Mouse (Mus musculus): ENCODE data around the gene Dyrk1a. TPM values are rescaled to one million over a fixed set of nuclear protein-coding genes. Genes with fewer than 3 reads are reported as not detected.

Gene Dyrk1a
- 10 to 100 TPM; 77.3 to 79.2 TPM for total RNA-seq (2023)

DNA sequence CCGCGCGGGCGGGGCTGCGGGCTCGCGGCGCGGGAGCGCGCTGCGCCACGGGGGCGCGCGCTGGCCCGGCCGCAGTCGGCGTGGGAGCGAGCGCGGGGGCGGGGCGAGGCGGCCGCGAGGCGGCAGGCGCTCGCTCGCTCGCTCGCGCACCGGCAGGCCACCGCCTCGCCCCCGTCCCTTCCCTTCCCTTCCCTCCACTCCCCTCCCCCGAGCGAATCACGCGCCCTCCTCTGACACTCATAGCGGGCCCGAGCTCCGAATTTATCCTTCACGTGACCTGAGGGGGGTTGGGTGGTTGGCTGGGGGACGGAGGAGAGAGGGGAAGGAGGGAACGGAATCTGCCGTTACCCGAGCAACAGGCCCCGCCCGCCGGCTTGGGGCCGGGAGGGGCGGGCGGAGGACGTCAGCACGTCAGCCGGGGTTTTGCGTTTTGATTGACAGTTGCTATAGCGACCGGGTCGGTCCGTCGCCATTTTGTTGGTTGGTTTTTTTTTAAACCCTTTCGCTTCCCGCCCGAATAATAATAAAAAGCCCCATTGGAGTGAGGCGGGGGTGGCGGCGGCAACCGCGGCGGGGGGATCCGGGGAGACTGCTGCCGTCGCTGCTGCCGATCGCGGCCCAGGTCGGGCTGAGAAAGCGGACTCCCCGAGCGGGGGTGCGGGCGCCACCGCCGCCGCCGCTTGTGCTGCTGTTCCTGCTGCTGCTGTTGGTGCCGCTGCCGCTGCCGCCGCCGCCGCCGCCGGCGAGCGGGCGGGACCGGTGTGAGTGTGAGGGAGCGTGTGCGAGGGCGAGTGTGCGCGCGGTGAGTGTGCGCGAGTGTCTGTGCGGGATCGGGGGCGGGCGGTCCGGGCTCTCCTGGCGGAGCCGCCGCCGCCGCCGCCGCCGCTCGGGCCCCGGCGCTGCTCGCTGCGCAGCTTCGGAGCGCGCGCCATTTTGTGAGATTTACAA lies at the start of gene Dyrk1a:
Gene Dyrk1a (plus strand): TSS at position 782 of the 948 bp plus-strand sequence.

DNA sequence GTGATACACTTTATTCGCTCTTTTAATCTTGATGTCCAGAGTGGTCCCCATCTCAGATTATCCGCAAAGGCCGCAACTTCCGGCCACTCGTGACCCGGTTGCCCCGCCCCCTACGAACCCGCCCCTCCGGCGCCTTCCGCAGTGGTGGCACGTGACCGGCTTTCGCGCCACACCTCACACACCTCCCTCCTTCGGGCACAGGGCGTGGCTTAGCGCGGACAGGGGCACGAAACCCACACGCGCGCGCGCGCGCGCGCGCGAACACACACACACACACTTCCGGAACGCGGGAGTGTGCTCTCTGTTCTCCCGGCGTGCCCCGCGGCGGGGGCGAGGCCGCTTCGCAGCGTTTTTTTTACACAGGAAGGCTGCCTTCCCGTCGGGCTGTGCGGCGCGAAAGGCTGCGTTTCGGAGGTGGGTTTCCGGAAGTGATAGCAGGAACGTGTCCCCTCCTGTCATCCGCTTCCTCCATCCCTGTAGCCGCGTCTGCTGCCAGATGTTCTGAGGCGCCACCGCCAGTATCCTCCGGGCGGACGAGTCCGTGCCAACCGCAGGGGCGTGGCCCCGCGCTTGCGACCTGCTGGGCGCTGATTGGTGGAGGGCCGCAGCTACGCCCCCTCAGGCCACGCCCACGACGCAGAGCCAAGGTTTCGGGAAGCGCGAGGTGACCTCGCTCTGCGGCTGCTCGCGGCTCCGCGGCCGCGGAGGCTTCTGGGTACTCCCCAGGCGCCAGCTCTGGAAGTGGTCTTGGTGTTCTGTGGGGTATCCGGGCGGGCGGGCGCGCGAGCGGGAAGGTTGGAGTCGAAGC lies 43.3 kb upstream of the Dyrk1a start, which contains the start of gene Vps26c:
Gene Vps26c (minus strand): TSS at position 487 of the 808 bp plus-strand sequence.

Other genes with a start within 250 kb of the Dyrk1a start
- not detected for gene Ripply3, start 241.6 kb upstream of the Dyrk1a start, total RNA-seq (2023)
- 10 to 100 TPM; 18.3 to 22.9 TPM for gene Ttc3, start 199.4 kb upstream of the Dyrk1a start, total RNA-seq (2023)
- 10 to 100 TPM in 1 of 2 experiments, 1 to 10 TPM in 1; 8.1 to 11.0 TPM for gene Pigp, start 198.2 kb upstream of the Dyrk1a start, total RNA-seq (2023)
- 10 to 100 TPM; 41.7 to 54.3 TPM for gene Vps26c, start 43.2 kb upstream of the Dyrk1a start, total RNA-seq (2023)

Measured in neutrophil, adult 59 days (primary cell).